Mouse (Mus musculus): ENCODE measurements around the gene Pla2g15.

Pla2g15 gene

DNA sequence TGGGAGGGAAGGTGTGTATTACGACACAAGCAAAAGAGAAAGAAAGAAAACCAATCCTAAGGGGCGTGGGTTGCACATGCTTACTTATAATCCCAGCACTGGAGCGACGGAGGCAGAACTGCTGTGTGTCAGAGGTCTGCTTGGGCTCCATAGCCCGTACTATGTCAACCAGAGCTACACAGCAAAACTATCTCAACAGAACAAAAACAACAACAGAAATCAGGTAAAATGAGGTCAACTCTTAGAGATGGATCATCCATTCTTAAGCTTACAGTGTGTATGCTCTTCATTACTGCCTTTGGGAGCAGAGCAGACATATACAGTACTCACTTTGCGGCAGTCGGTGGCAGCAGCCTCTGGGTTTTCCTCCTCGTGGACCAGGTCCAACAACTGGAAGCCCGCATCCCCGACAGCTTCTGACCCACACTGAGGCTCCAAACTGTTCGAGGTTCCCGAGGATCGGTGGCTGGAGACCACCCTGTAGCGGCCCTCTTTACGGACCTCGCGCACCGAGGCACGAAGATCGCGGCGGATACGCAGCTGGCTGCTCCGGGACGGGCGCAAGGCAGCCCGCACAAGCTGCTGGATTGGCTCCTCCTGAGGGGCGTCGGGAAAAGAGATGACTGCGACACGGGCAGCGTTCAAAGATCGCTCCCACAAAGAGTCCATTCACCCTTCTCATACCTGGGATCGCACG lies 60.0 kb downstream of the Pla2g15 start:
- in situ Hi-C loops (cut with MboI; ENCODE audit: unreplicated experiment in 2 of 2): loop anchor here (5.0 to 10.0 kb wide), 2 partner anchors 192 to 195 kb away; no protein-coding TSS in a partner anchor

GRCm38 (mm10) chr8:106210821-106211345 lies 60.7 kb downstream of the Pla2g15 start, which contains the start of the genes Slc7a6os and Prmt7:
Gene Slc7a6os, minus strand, starts transcription at chr8:106210935.
Gene Prmt7, plus strand, starts transcription at chr8:106210936.
- in situ Hi-C loops (cut with MboI; ENCODE audit: unreplicated experiment in 2 of 2): loop anchor here (5.0 to 10.0 kb wide), 2 partner anchors 191 to 194 kb away; no protein-coding TSS in a partner anchor

DNA sequence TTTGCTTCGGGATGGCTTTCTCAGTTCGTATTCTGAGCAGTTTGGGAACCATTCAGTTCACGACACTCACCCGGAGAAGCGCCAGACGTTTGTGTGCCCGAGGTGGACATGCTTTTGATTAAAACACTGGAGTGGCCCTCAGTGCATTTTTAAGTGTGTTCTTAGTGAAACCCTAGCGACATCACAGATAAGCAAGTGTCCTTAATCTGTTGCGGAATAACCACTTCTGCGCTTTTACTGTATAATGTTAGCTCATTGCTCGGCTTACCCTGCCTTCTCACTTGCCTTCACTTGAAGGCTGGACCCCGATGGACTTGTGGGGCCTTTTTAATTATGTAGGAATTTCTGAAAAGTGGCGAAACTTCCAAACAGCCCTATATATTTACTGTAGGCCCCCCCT lies 61.2 kb downstream of the Pla2g15 start:
- in situ Hi-C loops (cut with MboI; ENCODE audit: unreplicated experiment in 2 of 2): loop anchor here (5.0 to 10.0 kb wide), 2 partner anchors 191 to 193 kb away; no protein-coding TSS in a partner anchor

DNA sequence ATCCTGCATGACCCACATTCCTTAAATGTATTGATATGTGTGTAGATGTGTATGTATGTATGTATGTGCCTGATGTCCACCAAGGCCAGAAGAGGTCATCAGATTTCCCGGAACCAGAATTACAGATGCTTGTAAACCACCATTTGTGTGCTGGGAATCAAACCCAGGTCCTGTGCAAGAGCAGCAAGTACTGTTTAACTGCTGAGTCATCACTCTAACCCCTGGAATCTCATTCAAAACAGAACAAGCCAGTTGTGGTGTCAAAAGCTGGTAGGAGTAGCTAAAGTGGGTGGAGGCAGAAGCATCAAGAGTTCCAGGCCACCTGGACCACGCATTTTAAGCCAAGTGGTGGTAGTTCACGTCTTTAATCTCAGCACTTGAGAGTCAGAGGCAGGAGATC lies 63.8 kb downstream of the Pla2g15 start:
- in situ Hi-C loops (cut with MboI; ENCODE audit: unreplicated experiment in 2 of 2): loop anchor here (5.0 to 10.0 kb wide), 2 partner anchors 188 to 191 kb away; no protein-coding TSS in a partner anchor
